Mouse (Mus musculus): Measurements from ENCODE around the gene Iqca. TPM values are rescaled to one million over a fixed set of nuclear protein-coding genes. Genes with fewer than 3 reads are reported as not detected.
A peak's percentile ranks its signal among the peaks of the same experiment; 100 is the strongest.

Gene Iqca
- 0.15 TPM in 1 of 2 replicates, not detected in the other for polyA plus RNA-seq (2015; fragmentation: Nextera tagmentation; extraction: Ambion mirVana)

DNA sequence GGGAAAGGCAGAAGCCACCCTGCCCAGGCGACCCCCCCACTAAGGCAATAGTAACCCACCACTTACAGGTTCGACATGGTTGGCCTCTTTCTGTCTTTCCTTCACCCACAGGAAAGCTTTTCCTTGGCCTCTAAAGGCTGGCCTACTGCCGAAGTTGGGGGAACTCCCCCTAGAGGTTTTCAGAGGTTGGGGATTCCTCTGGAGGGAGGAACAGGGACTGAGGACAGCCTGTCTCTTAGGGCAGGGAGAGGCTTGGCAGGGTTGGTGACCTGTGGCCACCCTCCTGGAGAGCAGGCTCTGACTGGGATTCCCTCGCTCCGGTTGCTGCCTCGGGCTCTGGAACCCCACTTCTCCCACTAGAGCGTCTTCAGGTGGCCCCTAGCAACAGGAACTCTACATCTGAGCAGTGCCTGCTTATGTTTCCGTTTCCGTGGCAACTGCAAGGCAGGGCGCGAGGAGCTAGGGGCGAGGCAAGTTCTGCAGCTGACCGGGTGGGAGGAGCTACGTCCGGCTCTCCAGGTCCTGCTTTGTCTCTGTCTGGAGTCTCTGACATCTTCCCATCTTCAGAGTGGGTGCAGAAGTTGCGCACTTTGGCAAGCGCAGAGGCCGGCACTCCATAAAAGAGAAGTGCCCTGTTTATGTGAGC, at the start of gene Iqca:
Gene Iqca (minus strand): TSS at position 303 of the 646 bp plus-strand sequence.
- 4% methylated on average over 18 of the region's 18 CpGs for WGBS
- peak within 1 kb of the TSS; percentile 47 for H3K4me2 ChIP-seq (ENCODE audit: low read depth, low read length)
- peak within 1 kb of the TSS; percentile 15; the same call in 1 of the 2 replicates for H3K4me3 ChIP-seq (ENCODE audit: low read length)
- peak within 1 kb of the TSS; percentile 12; the same call in 1 of the 2 replicates for H3K9ac ChIP-seq (ENCODE audit: low read depth, low read length)
- no peaks in the 10 kb centered on the region for H3K36me3 ChIP-seq (ENCODE audit: control insufficient read depth, insufficient read depth, low read length)
- no peaks in the 10 kb centered on the region for H3K27me3 ChIP-seq (replicated peaks; ENCODE audit: control insufficient read depth, insufficient read depth, low read length)
- H3K9me3 ChIP-seq (ENCODE audit: control insufficient read depth, low read length) = no peaks in the 10 kb centered on the region
- peak; percentile 96 for ATAC-seq
- H3K27ac ChIP-seq (ENCODE audit: low read length) = peak within 1 kb of the TSS; percentile 53; the same call in 1 of the 2 replicates
- H3K4me1 ChIP-seq (ENCODE audit: control insufficient read depth, insufficient read depth, low read length) = peaks cover 17% of the 10 kb centered on the region

DNA sequence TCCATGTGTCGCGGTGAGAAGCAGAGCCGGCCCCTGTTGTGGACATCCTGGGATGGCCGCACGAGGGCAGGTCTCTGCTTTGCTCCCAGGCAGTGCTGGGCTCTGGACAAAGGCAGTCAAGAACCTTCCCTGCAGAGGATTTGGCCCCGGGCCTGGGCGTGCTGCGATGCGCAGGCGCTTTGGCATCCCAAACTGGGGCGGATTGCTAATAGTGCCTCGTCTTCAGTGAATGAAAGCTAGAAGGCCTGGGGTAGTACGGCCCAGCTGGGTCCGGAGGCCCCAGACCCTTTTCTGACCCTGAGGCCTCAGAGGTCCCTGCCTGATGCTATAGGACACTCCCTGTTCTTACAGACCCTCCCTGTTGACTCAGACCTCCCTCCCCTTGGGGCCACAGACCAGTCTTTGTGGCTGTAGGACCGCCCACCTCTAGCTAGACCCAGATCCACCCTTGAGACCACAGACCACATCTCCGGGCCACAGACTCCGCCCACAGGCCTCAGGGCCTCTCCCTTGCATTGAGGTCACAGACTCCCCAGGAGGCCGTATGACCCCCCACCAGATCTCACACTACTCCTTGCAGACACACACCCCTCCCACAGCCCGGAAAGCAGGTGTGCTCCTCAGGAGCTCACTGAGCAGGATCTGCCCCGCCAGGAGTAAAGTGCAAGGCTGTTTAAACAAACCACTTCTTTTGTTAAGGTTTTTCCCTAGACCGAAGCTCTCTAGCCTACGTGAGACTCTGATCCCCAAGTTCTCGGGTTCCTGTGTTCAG, 49.2 kb upstream of the Iqca start:
- 28% methylated on average over 23 of the region's 23 CpGs for WGBS
- no peaks in the 10 kb centered on the region for H3K9me3 ChIP-seq (ENCODE audit: control insufficient read depth, low read length)
- H3K4me3 ChIP-seq (ENCODE audit: low read length) = no peak overlapping the region; the same call in 1 of the 2 replicates
- no peaks in the 10 kb centered on the region for H3K27me3 ChIP-seq (replicated peaks; ENCODE audit: control insufficient read depth, insufficient read depth, low read length)
- H3K36me3 ChIP-seq (ENCODE audit: control insufficient read depth, insufficient read depth, low read length) = no peaks in the 10 kb centered on the region
- ATAC-seq = peak; percentile 68
- peak overlapping the region; percentile 47 for H3K9ac ChIP-seq (ENCODE audit: low read depth, low read length)
- H3K4me2 ChIP-seq (ENCODE audit: low read depth, low read length) = peak overlapping the region; percentile 70
- H3K27ac ChIP-seq (ENCODE audit: low read length) = peak overlapping the region; percentile 47
- peaks cover 14% of the 10 kb centered on the region for H3K4me1 ChIP-seq (ENCODE audit: control insufficient read depth, insufficient read depth, low read length)

DNA sequence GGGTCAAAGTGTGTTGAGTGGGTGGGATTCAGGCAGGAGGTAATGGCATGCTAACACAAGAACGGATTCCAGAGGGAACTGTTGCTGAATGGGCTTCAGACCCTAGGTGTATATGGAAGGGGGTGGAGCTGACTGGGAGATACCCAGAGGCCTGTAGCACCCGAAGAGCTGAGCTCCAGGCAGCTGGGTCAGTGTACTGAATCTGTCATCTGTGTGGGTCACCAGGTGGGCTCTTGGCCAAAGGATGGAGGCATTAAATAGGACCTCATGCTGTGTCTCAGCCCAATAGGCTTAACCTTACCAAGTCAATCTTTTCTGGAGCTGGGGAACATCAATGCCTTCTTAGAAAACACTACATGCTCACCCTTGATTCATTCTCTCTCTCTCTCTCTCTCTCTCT, 48.5 kb upstream of the Iqca start:
- Histone ChIP-seq H3K27me3 (replicated peaks; ENCODE audit: control insufficient read depth, insufficient read depth, low read length) (no peaks in the 10 kb centered on the region), H3K9ac (ENCODE audit: low read depth, low read length) (no peak overlapping the region), H3K9me3 (ENCODE audit: control insufficient read depth, low read length) (no peaks in the 10 kb centered on the region), H3K4me1 (ENCODE audit: control insufficient read depth, insufficient read depth, low read length) (peaks cover 14% of the 10 kb centered on the region), H3K4me3 (ENCODE audit: low read length) (no peak overlapping the region), H3K36me3 (ENCODE audit: control insufficient read depth, insufficient read depth, low read length) (no peaks in the 10 kb centered on the region), H3K27ac (ENCODE audit: low read length) (no peak overlapping the region), H3K4me2 (ENCODE audit: low read depth, low read length) (no peak overlapping the region)
- WGBS = 41% methylated on average over 2 of the region's 2 CpGs
- ATAC-seq = no peak

DNA sequence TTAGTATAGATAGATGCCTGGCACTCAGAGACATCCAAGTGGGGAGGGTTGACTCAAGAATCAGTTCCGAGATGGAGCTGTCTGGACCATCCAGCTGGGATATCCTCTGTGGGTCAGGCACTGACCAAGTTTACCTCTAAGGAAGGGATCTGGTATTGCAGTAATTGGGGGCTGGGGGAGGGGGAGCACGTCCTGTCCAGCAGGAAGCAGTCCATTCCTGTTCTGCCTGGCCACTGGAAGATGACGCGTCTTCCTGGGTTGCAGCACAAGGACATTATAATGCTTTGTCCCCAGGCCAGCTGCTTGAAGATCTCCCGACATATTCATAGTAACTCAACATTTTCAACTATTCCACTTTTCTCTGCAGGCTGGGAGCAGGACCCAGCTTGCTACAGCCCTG, 48.0 kb upstream of the Iqca start:
- no peaks in the 10 kb centered on the region for H3K9me3 ChIP-seq (ENCODE audit: control insufficient read depth, low read length)
- H3K4me1 ChIP-seq (ENCODE audit: control insufficient read depth, insufficient read depth, low read length) = peaks cover 14% of the 10 kb centered on the region
- no peak for ATAC-seq
- no peak overlapping the region for H3K4me3 ChIP-seq (ENCODE audit: low read length)
- WGBS = 77% methylated on average over 5 of the region's 5 CpGs
- no peak overlapping the region for H3K9ac ChIP-seq (ENCODE audit: low read depth, low read length)
- H3K4me2 ChIP-seq (ENCODE audit: low read depth, low read length) = no peak overlapping the region
- H3K27me3 ChIP-seq (replicated peaks; ENCODE audit: control insufficient read depth, insufficient read depth, low read length) = no peaks in the 10 kb centered on the region
- no peaks in the 10 kb centered on the region for H3K36me3 ChIP-seq (ENCODE audit: control insufficient read depth, insufficient read depth, low read length)
- no peak overlapping the region for H3K27ac ChIP-seq (ENCODE audit: low read length)

DNA sequence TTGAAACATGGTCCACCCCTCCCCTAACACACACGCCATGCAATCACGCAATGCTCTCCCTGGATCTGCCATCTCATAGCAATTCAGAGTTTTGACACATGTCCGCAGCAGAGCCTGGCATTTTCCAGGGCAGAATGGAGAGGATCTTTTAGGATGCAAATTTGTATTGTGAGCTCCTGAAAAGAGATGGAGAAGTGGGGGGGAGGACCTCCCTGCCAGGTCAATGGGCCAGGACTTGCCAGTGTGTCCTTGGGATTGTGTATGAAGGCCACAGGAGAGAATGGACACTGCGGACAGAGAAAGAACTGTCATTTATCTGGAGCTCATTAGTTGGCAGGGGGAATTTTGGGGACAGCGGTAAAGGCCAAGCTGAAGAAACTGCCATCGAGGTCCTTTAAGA, 35.8 kb upstream of the Iqca start:
- ATAC-seq = no peak
- 89% methylated on average over 6 of the region's 6 CpGs for WGBS

DNA sequence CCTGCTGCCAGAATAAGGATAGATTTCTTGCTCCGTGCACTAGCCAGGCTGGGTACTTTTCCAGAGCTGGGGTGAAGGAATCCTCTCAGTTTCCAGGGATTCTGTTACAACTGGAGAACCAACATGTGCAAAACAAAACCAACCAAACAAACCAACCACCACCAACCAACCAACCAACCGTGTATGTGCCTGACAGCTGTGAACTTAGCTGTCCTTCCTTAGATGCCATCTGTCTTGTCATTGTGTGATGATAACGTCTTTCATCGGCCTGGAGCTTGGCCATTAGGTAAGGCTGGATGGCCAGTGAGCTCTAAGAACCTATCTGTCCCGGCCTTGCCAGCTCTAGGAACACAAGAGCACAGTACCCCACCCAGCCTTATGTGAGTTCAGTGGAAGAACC, 33.7 kb upstream of the Iqca start:
- Histone ChIP-seq H3K9me3 (ENCODE audit: control insufficient read depth, low read length) (no peaks in the 10 kb centered on the region), H3K36me3 (ENCODE audit: control insufficient read depth, insufficient read depth, low read length) (no peaks in the 10 kb centered on the region), H3K27ac (ENCODE audit: low read length) (no peak overlapping the region), H3K9ac (ENCODE audit: low read depth, low read length) (no peak overlapping the region), H3K4me2 (ENCODE audit: low read depth, low read length) (no peak overlapping the region), H3K4me3 (ENCODE audit: low read length) (no peak overlapping the region), H3K4me1 (ENCODE audit: control insufficient read depth, insufficient read depth, low read length) (no peaks in the 10 kb centered on the region), H3K27me3 (replicated peaks; ENCODE audit: control insufficient read depth, insufficient read depth, low read length) (no peaks in the 10 kb centered on the region)
- WGBS = 88% methylated on average over 5 of the region's 5 CpGs
- no peak for ATAC-seq

More for the DNA sequence above, 35.8 kb upstream of the Iqca start:
- H3K9me3 ChIP-seq (ENCODE audit: control insufficient read depth, low read length) = no peaks in the 10 kb centered on the region
- no peak overlapping the region for H3K9ac ChIP-seq (ENCODE audit: low read depth, low read length)
- no peak overlapping the region for H3K4me3 ChIP-seq (ENCODE audit: low read length)
- no peaks in the 10 kb centered on the region for H3K27me3 ChIP-seq (replicated peaks; ENCODE audit: control insufficient read depth, insufficient read depth, low read length)
- H3K4me1 ChIP-seq (ENCODE audit: control insufficient read depth, insufficient read depth, low read length) = no peaks in the 10 kb centered on the region
- no peak overlapping the region for H3K27ac ChIP-seq (ENCODE audit: low read length)
- no peak overlapping the region for H3K4me2 ChIP-seq (ENCODE audit: low read depth, low read length)
- no peaks in the 10 kb centered on the region for H3K36me3 ChIP-seq (ENCODE audit: control insufficient read depth, insufficient read depth, low read length)

DNA sequence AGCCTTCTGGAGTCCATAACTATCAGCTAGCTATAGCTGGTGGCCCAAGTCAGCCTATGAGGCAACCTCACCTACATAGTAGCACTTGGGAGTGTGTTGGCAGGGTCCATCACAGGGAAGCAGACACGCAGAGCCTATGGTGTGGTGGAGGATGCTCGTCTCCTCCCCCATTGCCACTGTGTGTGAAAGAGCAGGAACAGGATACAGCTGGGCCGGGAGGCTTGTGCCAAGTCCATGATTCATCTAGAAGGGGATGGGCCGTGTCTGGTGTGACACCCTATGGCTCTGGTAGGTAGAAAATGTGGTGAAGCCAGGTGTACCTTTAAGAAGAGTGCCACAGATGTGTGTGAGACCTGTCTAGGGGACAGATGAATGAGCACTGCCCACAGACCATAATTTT, 33.0 kb upstream of the Iqca start:
- no peak overlapping the region for H3K4me3 ChIP-seq (ENCODE audit: low read length)
- H3K27ac ChIP-seq (ENCODE audit: low read length) = no peak overlapping the region
- no peak overlapping the region for H3K4me2 ChIP-seq (ENCODE audit: low read depth, low read length)
- no peak overlapping the region for H3K9ac ChIP-seq (ENCODE audit: low read depth, low read length)
- H3K36me3 ChIP-seq (ENCODE audit: control insufficient read depth, insufficient read depth, low read length) = no peaks in the 10 kb centered on the region
- H3K27me3 ChIP-seq (replicated peaks; ENCODE audit: control insufficient read depth, insufficient read depth, low read length) = no peaks in the 10 kb centered on the region
- H3K4me1 ChIP-seq (ENCODE audit: control insufficient read depth, insufficient read depth, low read length) = no peaks in the 10 kb centered on the region
- no peak for ATAC-seq
- H3K9me3 ChIP-seq (ENCODE audit: control insufficient read depth, low read length) = no peaks in the 10 kb centered on the region
- WGBS = 84% methylated on average over 4 of the region's 4 CpGs

DNA sequence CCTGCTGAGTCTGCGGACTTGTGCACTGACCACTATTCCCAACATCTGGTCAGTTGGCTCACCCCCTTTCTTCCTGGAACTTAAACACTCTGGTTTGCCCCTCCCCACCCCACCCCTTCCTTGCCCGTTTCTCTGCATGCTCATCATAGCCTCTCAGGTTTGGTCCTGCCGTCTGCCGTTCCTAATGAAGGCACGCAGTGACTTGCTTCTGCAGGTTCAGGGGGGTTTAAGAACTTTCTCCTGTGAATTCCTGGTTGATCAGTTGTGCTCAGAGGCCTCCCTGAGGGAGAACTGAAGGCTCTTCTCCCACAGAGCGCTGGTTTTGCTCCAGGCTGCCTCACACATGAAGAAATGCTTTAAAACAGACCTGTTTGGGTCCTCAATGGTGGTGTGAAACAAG, 30.4 kb upstream of the Iqca start:
- no peaks in the 10 kb centered on the region for H3K27me3 ChIP-seq (replicated peaks; ENCODE audit: control insufficient read depth, insufficient read depth, low read length)
- H3K4me2 ChIP-seq (ENCODE audit: low read depth, low read length) = no peak overlapping the region
- no peaks in the 10 kb centered on the region for H3K9me3 ChIP-seq (ENCODE audit: control insufficient read depth, low read length)
- H3K36me3 ChIP-seq (ENCODE audit: control insufficient read depth, insufficient read depth, low read length) = no peaks in the 10 kb centered on the region
- H3K4me1 ChIP-seq (ENCODE audit: control insufficient read depth, insufficient read depth, low read length) = no peaks in the 10 kb centered on the region
- no peak for ATAC-seq
- WGBS = 62% methylated on average over 6 of the region's 6 CpGs
- H3K9ac ChIP-seq (ENCODE audit: low read depth, low read length) = no peak overlapping the region
- H3K27ac ChIP-seq (ENCODE audit: low read length) = no peak overlapping the region
- H3K4me3 ChIP-seq (ENCODE audit: low read length) = no peak overlapping the region

DNA sequence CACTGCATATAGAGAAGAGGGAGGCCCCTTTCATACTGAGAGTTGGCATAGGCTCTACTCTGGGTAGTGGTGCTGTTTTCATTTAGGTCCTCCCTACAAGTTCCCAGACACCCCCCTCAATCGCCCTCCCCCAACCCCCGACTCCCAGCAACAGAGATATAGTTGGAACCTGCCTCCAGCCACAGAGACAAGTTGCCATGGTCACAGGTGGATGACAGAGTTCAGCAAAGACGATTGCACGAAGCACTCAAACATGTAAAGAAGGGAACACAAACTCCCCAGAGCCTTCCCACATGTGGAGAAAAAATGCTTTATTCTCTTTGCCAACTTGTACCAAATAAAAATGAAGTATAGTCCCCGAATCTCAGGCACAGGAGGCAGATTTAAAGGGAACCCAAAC, 29.3 kb upstream of the Iqca start:
- no peaks in the 10 kb centered on the region for H3K36me3 ChIP-seq (ENCODE audit: control insufficient read depth, insufficient read depth, low read length)
- ATAC-seq = no peak
- 67% methylated on average over 5 of the region's 5 CpGs for WGBS
- no peak overlapping the region for H3K27ac ChIP-seq (ENCODE audit: low read length)
- H3K4me2 ChIP-seq (ENCODE audit: low read depth, low read length) = no peak overlapping the region
- H3K4me3 ChIP-seq (ENCODE audit: low read length) = no peak overlapping the region
- H3K9me3 ChIP-seq (ENCODE audit: control insufficient read depth, low read length) = no peaks in the 10 kb centered on the region
- no peaks in the 10 kb centered on the region for H3K4me1 ChIP-seq (ENCODE audit: control insufficient read depth, insufficient read depth, low read length)
- no peaks in the 10 kb centered on the region for H3K27me3 ChIP-seq (replicated peaks; ENCODE audit: control insufficient read depth, insufficient read depth, low read length)
- no peak overlapping the region for H3K9ac ChIP-seq (ENCODE audit: low read depth, low read length)

Data from intestine, embryonic 16.5 days (tissue).